ENCODE assay signal across 22 mouse cellular contexts in genomic region chr9:11106268-11106667, GRCm38 (mm10).
"Had no signal": no experiment of that assay in that cellular context is flagged by ENCODE, and none has a peak within 500 bp of the region (broad histone marks: within the 10 kb centered on the region; RNA-seq: fewer than 3 reads in every experiment).

No protein-coding gene starts in this region.

- H3K27ac ChIP-seq: gastrocnemius, adult 2 months; heart, embryonic 10.5 days; hindbrain, embryonic 13.5 days; hindbrain, embryonic 15.5 days; hindbrain, postnatal 0 days; kidney, embryonic 15.5 days; kidney, postnatal 0 days; layer of hippocampus, adult 2 months; left cerebral cortex, adult 2 months; limb, embryonic 10.5 days; limb, embryonic 12.5 days; liver, embryonic 13.5 days; liver, embryonic 15.5 days had no signal

- H3K27me3 ChIP-seq: heart, embryonic 12.5 days; hindbrain, embryonic 13.5 days; hindbrain, embryonic 15.5 days; kidney, embryonic 15.5 days; limb, embryonic 12.5 days; liver, embryonic 13.5 days; liver, embryonic 15.5 days had no signal

- H3K4me3 ChIP-seq: gastrocnemius, adult 2 months; heart, embryonic 10.5 days; heart, embryonic 12.5 days; hindbrain, embryonic 13.5 days; hindbrain, embryonic 15.5 days; kidney, embryonic 15.5 days; layer of hippocampus, adult 2 months; left cerebral cortex, adult 2 months; limb, embryonic 10.5 days; limb, embryonic 12.5 days; liver, embryonic 13.5 days; liver, embryonic 15.5 days had no signal

- H3K9me3 ChIP-seq: heart, embryonic 10.5 days; hindbrain, embryonic 15.5 days; kidney, embryonic 15.5 days; limb, embryonic 10.5 days had no signal

- H3K4me1 ChIP-seq: heart, embryonic 10.5 days; heart, embryonic 12.5 days; hindbrain, embryonic 13.5 days; hindbrain, embryonic 15.5 days; kidney, embryonic 15.5 days; limb, embryonic 10.5 days; limb, embryonic 12.5 days; liver, embryonic 13.5 days; liver, embryonic 15.5 days had no signal

- ATAC-seq: hindbrain, postnatal 0 days; intestine, embryonic 16.5 days had no signal

- H3K9ac ChIP-seq: heart, embryonic 12.5 days; hindbrain, embryonic 13.5 days; hindbrain, embryonic 15.5 days; kidney, embryonic 15.5 days; limb, embryonic 12.5 days; liver, embryonic 13.5 days; liver, embryonic 15.5 days had no signal

- H3K36me3 ChIP-seq: heart, embryonic 10.5 days; heart, embryonic 12.5 days; hindbrain, embryonic 13.5 days; hindbrain, embryonic 15.5 days; kidney, embryonic 15.5 days; limb, embryonic 10.5 days; limb, embryonic 12.5 days; liver, embryonic 13.5 days; liver, embryonic 15.5 days had no signal

- DNase-seq: gastrocnemius, adult 2 months; gastrocnemius, postnatal 10 days; gastrocnemius, postnatal 25 days; heart, adult 18-20 months; heart, postnatal 14 days; heart, postnatal 36 days; kidney, postnatal 4 days; liver; liver, embryonic 13.5 days had no signal
